Mouse (Mus musculus): ENCODE measurements around the gene Trim3. TPM values are rescaled to one million over a fixed set of nuclear protein-coding genes. Genes with fewer than 3 reads are reported as not detected.

The Trim3 gene
- polyA plus RNA-seq (2015; fragmentation: Nextera tagmentation; extraction: Ambion mirVana) = 36.9 and 38.0 TPM in 2 replicates

DNA sequence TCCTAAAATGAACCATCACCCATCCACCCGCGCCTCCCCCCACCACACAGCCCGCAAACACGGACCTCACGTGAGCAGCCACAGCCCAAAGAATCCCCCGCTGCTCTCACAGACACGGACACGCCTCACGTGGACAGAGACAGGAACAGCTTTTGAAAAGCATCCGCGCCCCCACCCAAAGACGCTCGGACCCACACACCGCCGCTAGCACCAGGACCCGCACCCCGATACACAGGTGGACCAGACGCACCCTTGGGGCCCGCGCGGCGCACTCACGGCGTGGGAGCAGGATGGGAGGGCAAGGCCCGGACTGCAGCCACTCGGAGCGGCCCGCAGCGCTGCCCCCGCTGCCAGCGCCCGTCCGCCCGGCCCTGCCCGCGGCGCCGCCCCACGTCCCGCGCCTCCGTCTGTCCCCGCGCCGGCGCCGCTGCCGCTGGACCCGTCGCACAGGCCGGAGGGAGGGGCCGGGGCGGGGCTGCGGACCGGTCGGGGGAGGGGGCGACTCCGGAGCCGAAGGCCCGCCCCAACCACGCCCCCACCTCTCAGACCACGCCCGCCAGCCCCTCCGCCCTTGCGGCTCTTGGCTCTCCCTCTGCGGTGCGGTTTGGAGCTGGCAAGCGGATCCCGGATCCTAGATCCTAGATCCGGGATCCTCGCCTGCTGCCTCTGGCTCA is at the start of gene Trim3:
Gene Trim3 (minus strand): TSS at position 445 of the 674 bp plus-strand sequence.
- Histone ChIP-seq H3K9ac (peak within 1 kb of the TSS; percentile 88), H3K9me3 (no peaks in the 10 kb centered on the region), H3K4me3 (peak within 1 kb of the TSS; percentile 84), H3K36me3 (peaks cover 32% of the 10 kb centered on the region), H3K4me1 (peaks cover 26% of the 10 kb centered on the region), H3K4me2 (replicated peaks) (peak within 1 kb of the TSS; percentile 83), H3K27ac (peak within 1 kb of the TSS; percentile 77), H3K27me3 (no peaks in the 10 kb centered on the region)
- ATAC-seq (ENCODE audit: low FRiP score, low read depth) = peak; percentile 92
- WGBS = under 1% methylated on average over 61 of the region's 71 CpGs

DNA sequence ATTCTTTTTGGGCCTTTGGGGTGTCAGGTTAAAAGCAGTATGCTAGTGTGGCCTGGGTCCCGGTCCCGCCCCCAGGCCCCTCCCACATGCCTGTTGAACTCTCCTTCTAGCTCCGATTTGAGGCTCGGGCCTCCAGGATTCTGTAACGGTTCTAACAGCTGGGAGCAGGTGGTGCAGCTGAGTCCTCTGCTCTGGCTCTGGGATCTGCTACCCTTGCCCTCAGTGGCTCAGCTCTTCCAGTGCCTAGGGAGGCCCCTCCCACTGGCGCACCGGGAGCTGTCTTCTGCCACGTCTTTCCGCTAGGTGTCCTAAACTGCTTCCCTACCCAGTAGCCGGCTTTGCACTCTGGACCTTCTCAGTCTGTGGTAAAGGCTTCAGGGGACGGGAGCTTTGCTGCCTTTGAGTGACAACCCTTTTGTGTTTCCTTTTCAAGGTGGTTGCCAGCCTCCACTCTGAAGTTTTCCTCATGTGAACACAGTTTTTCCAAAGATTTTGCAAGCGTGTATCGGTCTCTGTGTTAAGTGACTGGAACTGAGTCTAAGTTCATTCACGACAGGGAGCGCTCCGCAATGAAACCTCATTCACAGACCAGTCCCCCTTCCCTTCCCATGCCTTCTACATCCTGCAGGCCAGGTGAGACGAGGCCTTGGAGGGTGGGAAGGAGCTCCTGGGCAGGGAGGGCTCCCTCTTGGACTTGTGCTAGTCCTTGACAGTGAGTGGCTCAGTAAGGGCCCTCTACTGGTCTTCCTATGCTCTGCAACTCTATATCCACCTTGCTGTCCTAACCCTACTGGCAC is 17.5 kb upstream of the Trim3 start, which contains the start of gene Dnhd1:
Gene Dnhd1 (plus strand): TSS at position 189 of the 797 bp plus-strand sequence.
- peak within 1 kb of the TSS; percentile 39 for H3K9ac ChIP-seq
- no peaks in the 10 kb centered on the region for H3K9me3 ChIP-seq
- WGBS = 2% methylated on average over 17 of the region's 17 CpGs
- H3K27me3 ChIP-seq = no peaks in the 10 kb centered on the region
- H3K36me3 ChIP-seq = peaks cover 9% of the 10 kb centered on the region
- peak within 1 kb of the TSS; percentile 68 for H3K4me2 ChIP-seq (replicated peaks)
- ATAC-seq (ENCODE audit: low FRiP score, low read depth) = peak; percentile 93
- H3K27ac ChIP-seq = peak within 1 kb of the TSS; percentile 40
- H3K4me1 ChIP-seq = peaks cover 6% of the 10 kb centered on the region
- peak within 1 kb of the TSS; percentile 40 for H3K4me3 ChIP-seq

DNA sequence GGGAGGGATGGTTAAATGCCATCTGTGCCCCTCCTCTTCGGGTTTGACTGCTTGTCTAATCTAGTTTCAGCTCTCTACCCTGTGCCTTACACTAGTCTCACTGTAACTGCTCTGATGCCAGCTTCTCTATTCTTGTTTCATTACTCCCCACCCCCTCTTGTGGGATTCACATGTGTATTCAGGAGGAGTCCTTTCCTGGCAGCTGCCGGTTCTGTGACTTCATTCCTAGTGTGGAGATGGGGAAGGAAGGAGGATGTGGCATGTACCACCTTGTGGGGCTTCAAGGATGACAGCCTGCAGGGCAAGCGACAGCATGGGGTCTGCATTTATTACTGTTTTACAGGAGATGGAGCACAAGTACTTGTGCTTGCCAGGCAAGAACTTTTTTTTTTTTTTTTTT is 8.6 kb upstream of the Trim3 start:
- WGBS = 82% methylated on average over 3 of the region's 3 CpGs
- Histone ChIP-seq H3K36me3 (peaks cover 43% of the 10 kb centered on the region), H3K4me2 (replicated peaks) (peak overlapping the region; percentile 94), H3K4me1 (peaks cover 25% of the 10 kb centered on the region), H3K9ac (peak overlapping the region; percentile 93), H3K27ac (no peak overlapping the region), H3K27me3 (no peaks in the 10 kb centered on the region), H3K4me3 (peak overlapping the region; percentile 79; the same call in 1 of the 2 replicates), H3K9me3 (no peaks in the 10 kb centered on the region)
- ATAC-seq (ENCODE audit: low FRiP score, low read depth) = no peak

GRCm38 (mm10) chr7:105640894-105641255 is 7.5 kb upstream of the Trim3 start:
- Histone ChIP-seq H3K4me2 (replicated peaks) (peak overlapping the region; percentile 94), H3K27ac (peak overlapping the region; percentile 82), H3K9ac (peak overlapping the region; percentile 93), H3K9me3 (no peaks in the 10 kb centered on the region), H3K4me1 (peaks cover 25% of the 10 kb centered on the region), H3K27me3 (no peaks in the 10 kb centered on the region), H3K36me3 (peaks cover 49% of the 10 kb centered on the region), H3K4me3 (peak overlapping the region; percentile 79)
- 0% methylated on average over 18 of the region's 18 CpGs for WGBS
- ATAC-seq (ENCODE audit: low FRiP score, low read depth) = peak; percentile 17; the same call in 1 of the 2 replicates

DNA sequence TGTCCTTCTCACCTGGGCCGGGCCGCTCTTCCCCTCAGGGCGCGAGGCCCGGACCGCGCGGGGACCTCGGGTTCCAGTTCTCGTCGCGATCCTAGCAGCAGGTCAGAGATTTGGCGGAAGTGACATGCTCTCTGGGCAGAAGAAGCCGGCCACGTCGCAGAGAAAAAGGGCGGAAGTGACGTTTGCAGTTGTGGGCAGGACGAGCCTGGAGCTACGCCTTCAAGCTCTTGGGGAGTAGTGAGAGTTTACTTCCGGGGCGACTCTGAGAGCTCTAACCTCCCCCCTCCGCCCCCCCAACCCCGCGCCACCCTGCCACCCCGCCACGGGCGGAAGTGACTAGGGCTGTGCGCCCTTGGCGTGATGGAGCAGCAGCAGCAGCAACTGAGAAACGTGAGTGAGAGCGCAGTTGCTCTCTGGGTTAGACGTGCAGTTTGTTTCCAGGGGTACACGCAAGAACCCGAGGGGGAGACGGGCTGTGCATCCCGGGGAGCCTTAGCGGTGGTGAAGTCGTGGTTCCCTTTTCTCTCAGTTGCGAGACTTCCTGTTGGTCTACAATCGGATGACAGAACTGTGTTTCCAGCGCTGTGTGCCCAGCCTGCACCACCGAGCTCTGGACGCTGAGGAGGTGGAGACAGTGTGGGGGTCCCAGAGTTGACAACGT is 7.0 kb upstream of the Trim3 start, which contains the start of the genes Arfip2 and Gm45799:
Gene Arfip2 (minus strand): TSS at position 184 of the 661 bp plus-strand sequence.
Gene Gm45799 (plus strand): TSS at position 320 of the 661 bp plus-strand sequence.
- WGBS = under 1% methylated on average over 45 of the region's 45 CpGs

DNA sequence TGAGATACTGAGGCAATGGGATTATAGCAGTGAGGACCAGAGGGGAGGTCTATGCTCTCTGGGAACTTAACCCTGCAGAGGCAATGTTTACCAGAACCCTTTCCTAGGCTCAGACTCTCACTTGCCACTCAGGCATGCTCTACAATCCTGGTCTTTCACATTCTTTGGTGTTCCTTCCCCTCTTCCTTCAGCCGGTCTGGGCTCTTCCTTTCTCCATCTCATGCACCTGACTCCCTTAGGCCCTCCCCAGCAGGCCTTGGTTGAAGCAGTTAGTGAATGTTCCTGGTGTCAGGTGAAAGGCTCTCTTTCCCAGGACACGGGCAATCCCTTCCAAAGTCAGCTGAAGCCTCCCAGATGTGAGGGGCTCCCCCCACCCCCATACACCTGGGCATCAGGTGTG is 6.4 kb upstream of the Trim3 start, which contains the start of gene Timm10b:
Gene Timm10b (plus strand): TSS at position 301 of the 400 bp plus-strand sequence.
- Histone ChIP-seq H3K27ac (peak within 1 kb of the TSS; percentile 82), H3K4me2 (replicated peaks) (peak within 1 kb of the TSS; percentile 94), H3K9ac (peak within 1 kb of the TSS; percentile 93), H3K27me3 (no peaks in the 10 kb centered on the region), H3K4me3 (peak within 1 kb of the TSS; percentile 79), H3K36me3 (peaks cover 52% of the 10 kb centered on the region), H3K9me3 (no peaks in the 10 kb centered on the region), H3K4me1 (peaks cover 25% of the 10 kb centered on the region)
- WGBS = 13% methylated on average over 2 of the region's 2 CpGs
- no peak; the same call in 1 of the 2 replicates for ATAC-seq (ENCODE audit: low FRiP score, low read depth)

More for the DNA sequence above, 7.0 kb upstream of the Trim3 start, which contains the start of the genes Arfip2 and Gm45799:
- Histone ChIP-seq H3K27ac (peak within 1 kb of the TSS; percentile 82), H3K4me3 (peak within 1 kb of the TSS; percentile 79), H3K27me3 (no peaks in the 10 kb centered on the region), H3K9me3 (no peaks in the 10 kb centered on the region), H3K9ac (peak within 1 kb of the TSS; percentile 93), H3K4me1 (peaks cover 25% of the 10 kb centered on the region), H3K36me3 (peaks cover 53% of the 10 kb centered on the region), H3K4me2 (replicated peaks) (peak within 1 kb of the TSS; percentile 94)
- peak; percentile 96 for ATAC-seq (ENCODE audit: low FRiP score, low read depth)

- 76% methylated on average over 9 of the region's 9 CpGs for WGBS
- no peak for ATAC-seq (ENCODE audit: low FRiP score, low read depth)
- Histone ChIP-seq H3K9me3 (no peaks in the 10 kb centered on the region), H3K4me3 (peak overlapping the region; percentile 79), H3K4me1 (peaks cover 29% of the 10 kb centered on the region), H3K27me3 (no peaks in the 10 kb centered on the region), H3K9ac (peak overlapping the region; percentile 93), H3K4me2 (replicated peaks) (peak overlapping the region; percentile 94), H3K27ac (no peak overlapping the region), H3K36me3 (peaks cover 52% of the 10 kb centered on the region)
Observed at GRCm38 (mm10) chr7:105639304-105639703, 5.9 kb upstream of the Trim3 start.

- Histone ChIP-seq H3K9me3 (no peaks in the 10 kb centered on the region), H3K4me2 (replicated peaks) (peak overlapping the region; percentile 94; the same call in 1 of the 2 replicates), H3K4me3 (peak overlapping the region; percentile 79; the same call in 1 of the 2 replicates), H3K27me3 (no peaks in the 10 kb centered on the region), H3K27ac (no peak overlapping the region), H3K4me1 (peaks cover 35% of the 10 kb centered on the region), H3K36me3 (peaks cover 47% of the 10 kb centered on the region), H3K9ac (peak overlapping the region; percentile 93; the same call in 1 of the 2 replicates)
- WGBS = 96% methylated on average over 6 of the region's 6 CpGs
- no peak for ATAC-seq (ENCODE audit: low FRiP score, low read depth)
Observed at GRCm38 (mm10) chr7:105638776-105639175, 5.4 kb upstream of the Trim3 start.

DNA sequence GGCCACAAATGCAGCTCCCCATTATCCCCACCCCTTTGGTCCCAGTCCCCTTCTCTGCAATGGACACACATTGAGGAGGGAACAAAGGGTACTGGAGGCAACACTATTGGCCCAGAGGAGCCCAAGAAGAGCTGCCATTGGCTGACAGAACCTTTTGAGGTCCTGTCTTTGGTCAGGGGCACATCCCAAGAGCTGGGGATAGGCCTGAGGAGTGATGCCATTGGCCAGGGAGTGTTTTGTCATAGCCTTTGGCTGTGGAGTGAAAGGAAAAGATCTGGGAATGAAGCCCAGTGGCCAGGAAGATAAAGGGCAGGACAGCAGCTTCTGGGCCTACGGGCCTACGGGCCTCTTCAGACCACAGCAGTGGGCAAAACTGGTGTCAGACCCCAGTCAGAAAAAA is 2.4 kb upstream of the Trim3 start:
- Histone ChIP-seq H3K4me2 (replicated peaks) (no peak overlapping the region), H3K27me3 (no peaks in the 10 kb centered on the region), H3K9ac (0 out of 2 replicates have a peak overlapping the region, but pooled peaks have one; percentile 9), H3K36me3 (peaks cover 39% of the 10 kb centered on the region), H3K4me1 (peaks cover 33% of the 10 kb centered on the region), H3K27ac (no peak overlapping the region), H3K4me3 (no peak overlapping the region), H3K9me3 (no peaks in the 10 kb centered on the region)
- 98% methylated on average over 2 of the region's 2 CpGs for WGBS
- no peak for ATAC-seq (ENCODE audit: low FRiP score, low read depth)

- Histone ChIP-seq H3K9me3 (no peaks in the 10 kb centered on the region), H3K4me2 (replicated peaks) (peak overlapping the region; percentile 83), H3K27me3 (no peaks in the 10 kb centered on the region), H3K4me1 (peaks cover 29% of the 10 kb centered on the region), H3K27ac (peak overlapping the region; percentile 77; the same call in 1 of the 2 replicates), H3K9ac (peak overlapping the region; percentile 19; the same call in 1 of the 2 replicates), H3K4me3 (peak overlapping the region; percentile 84), H3K36me3 (peaks cover 39% of the 10 kb centered on the region)
- ATAC-seq (ENCODE audit: low FRiP score, low read depth) = no peak
- WGBS = 46% methylated on average over 9 of the region's 9 CpGs
Observed at GRCm38 (mm10) chr7:105634272-105634920, 1.0 kb upstream of the Trim3 start.

GRCm38 (mm10) chr7:105633801-105634135 is 397 bp upstream of the Trim3 start:
- Histone ChIP-seq H3K4me2 (replicated peaks) (peak overlapping the region; percentile 83), H3K9me3 (no peaks in the 10 kb centered on the region), H3K36me3 (peaks cover 38% of the 10 kb centered on the region), H3K27ac (peak overlapping the region; percentile 77), H3K4me3 (peak overlapping the region; percentile 84), H3K9ac (peak overlapping the region; percentile 88), H3K27me3 (no peaks in the 10 kb centered on the region), H3K4me1 (peaks cover 28% of the 10 kb centered on the region)
- WGBS = 2% methylated on average over 10 of the region's 10 CpGs
- peak; percentile 62 for ATAC-seq (ENCODE audit: low FRiP score, low read depth)
